Mouse (Mus musculus): ENCODE measurements around the gene Fhit. TPM values are rescaled to one million over a fixed set of nuclear protein-coding genes. Genes with fewer than 3 reads are reported as not detected.

Fhit gene
- polyA plus RNA-seq, 1 experiment from 2014 or later, result 1.7 TPM

DNA sequence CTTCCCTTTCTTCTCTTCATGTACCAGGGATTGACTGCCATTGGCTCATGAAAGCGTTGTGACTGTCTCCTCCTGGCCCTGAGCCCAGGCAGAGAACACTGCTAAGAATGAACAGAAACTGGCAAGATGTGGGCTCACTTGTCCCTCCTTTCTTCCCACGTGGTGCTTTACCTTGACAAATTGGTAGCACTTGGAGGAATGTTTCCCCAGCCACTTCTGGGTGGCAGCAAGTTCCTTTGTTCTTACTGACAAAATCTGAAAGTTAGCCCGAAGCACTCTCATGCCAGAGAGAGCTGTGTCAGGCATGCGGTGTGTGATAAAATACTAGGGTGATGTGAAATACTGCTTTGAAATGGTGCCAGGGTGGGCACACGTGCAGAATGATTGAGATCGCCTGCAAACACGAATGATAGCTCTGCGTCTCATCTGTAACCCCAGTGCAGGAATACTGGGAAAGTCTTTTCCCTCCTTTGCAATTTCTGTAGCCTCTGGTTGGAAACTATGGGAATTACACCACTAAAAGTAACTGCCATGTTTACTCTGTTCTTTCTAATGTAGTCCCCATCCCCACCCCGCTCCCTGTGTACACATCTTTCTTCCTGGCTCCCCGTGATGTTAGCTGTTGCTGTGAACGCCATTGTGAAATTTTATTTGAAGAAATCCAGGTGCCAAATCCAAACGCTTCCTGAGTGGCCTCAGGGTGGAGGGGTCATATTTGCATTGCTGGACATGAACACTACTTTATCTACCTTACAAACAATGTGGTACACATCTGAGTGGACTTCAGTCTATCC, 1555.1 kb downstream of the Fhit start:
- no peaks in the 10 kb centered on the region for H3K27me3 ChIP-seq (ENCODE audit: control insufficient read depth, insufficient read depth, low read length)
- WGBS, result 74% methylated on average over 12 of the region's 12 CpGs
- no peaks in the 10 kb centered on the region for H3K9me3 ChIP-seq (ENCODE audit: control insufficient read depth, low read length)
- H3K9ac ChIP-seq (ENCODE audit: low read length), result no peak overlapping the region
- no peak for DNase-seq (ENCODE audit: low spot score)
- H3K4me1 ChIP-seq (ENCODE audit: control insufficient read depth, insufficient read depth, low read length), result no peaks in the 10 kb centered on the region
- H3K4me2 ChIP-seq (ENCODE audit: low read depth, severe bottlenecking), result no peak overlapping the region
- no peak overlapping the region for H3K4me3 ChIP-seq (ENCODE audit: low read depth, low read length)
- no peak for ATAC-seq (ENCODE audit: insufficient number of reproducible peaks, low FRiP score, low TSS enrichment, low read depth)
- H3K36me3 ChIP-seq (ENCODE audit: control insufficient read depth, insufficient read depth, low read length), result no peaks in the 10 kb centered on the region
- H3K27ac ChIP-seq (replicated peaks; ENCODE audit: low read depth, low read length), result no peak overlapping the region

GRCm38 (mm10) chr14:9600271-9600670, 1561.6 kb downstream of the Fhit start:
- DNase-seq (ENCODE audit: low spot score) (no peak), ATAC-seq (ENCODE audit: insufficient number of reproducible peaks, low FRiP score, low TSS enrichment, low read depth) (no peak)
- Histone ChIP-seq H3K4me2 (ENCODE audit: low read depth, severe bottlenecking) (no peak overlapping the region), H3K36me3 (ENCODE audit: control insufficient read depth, insufficient read depth, low read length) (no peaks in the 10 kb centered on the region), H3K9me3 (ENCODE audit: control insufficient read depth, low read length) (no peaks in the 10 kb centered on the region), H3K27me3 (ENCODE audit: control insufficient read depth, insufficient read depth, low read length) (no peaks in the 10 kb centered on the region), H3K27ac (replicated peaks; ENCODE audit: low read depth, low read length) (no peak overlapping the region), H3K9ac (ENCODE audit: low read length) (no peak overlapping the region), H3K4me3 (ENCODE audit: low read depth, low read length) (no peak overlapping the region), H3K4me1 (ENCODE audit: control insufficient read depth, insufficient read depth, low read length) (no peaks in the 10 kb centered on the region)

- WGBS, result 16% methylated on average over 5 of the region's 5 CpGs
These were observed 1564.3 kb downstream of the Fhit start for GRCm38 (mm10) chr14:9597460-9597977.

GRCm38 (mm10) chr14:9589121-9589520, 1572.7 kb downstream of the Fhit start:
- no peaks in the 10 kb centered on the region for H3K9me3 ChIP-seq (ENCODE audit: control insufficient read depth, low read length)
- WGBS, result 84% methylated on average over 1 of the region's 1 CpGs

More at GRCm38 (mm10) chr14:9597460-9597977, 1564.3 kb downstream of the Fhit start:
- no peak overlapping the region for H3K4me2 ChIP-seq (ENCODE audit: low read depth, severe bottlenecking)
- no peak overlapping the region for H3K9ac ChIP-seq (ENCODE audit: low read length)
- H3K4me1 ChIP-seq (ENCODE audit: control insufficient read depth, insufficient read depth, low read length), result no peaks in the 10 kb centered on the region
- no peaks in the 10 kb centered on the region for H3K9me3 ChIP-seq (ENCODE audit: control insufficient read depth, low read length)
- DNase-seq (ENCODE audit: low spot score), result no peak
- no peak overlapping the region for H3K4me3 ChIP-seq (ENCODE audit: low read depth, low read length)
- H3K36me3 ChIP-seq (ENCODE audit: control insufficient read depth, insufficient read depth, low read length), result no peaks in the 10 kb centered on the region
- ATAC-seq (ENCODE audit: insufficient number of reproducible peaks, low FRiP score, low TSS enrichment, low read depth), result no peak
- no peak overlapping the region for H3K27ac ChIP-seq (replicated peaks; ENCODE audit: low read depth, low read length)
- H3K27me3 ChIP-seq (ENCODE audit: control insufficient read depth, insufficient read depth, low read length), result no peaks in the 10 kb centered on the region

DNA sequence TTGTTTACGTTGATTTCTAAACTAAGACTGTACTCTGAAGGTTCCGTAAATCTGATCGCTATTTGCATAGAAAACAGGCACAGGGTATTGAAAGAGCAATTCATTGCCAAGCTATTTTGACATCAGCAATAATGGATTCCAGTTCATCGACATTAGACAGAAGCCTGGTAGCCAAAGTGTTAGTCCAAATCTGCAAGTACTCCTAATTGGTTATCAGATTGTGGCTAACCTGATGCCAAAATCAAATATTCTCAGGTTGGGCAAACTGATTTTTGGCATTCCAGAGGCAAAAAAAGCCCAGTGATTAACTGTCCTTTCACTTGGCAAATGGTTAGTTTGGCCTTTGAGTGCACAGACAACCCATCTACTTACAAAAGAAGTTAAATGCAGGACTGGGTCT, 1573.9 kb downstream of the Fhit start:
- Histone ChIP-seq H3K9ac (ENCODE audit: low read length) (no peak overlapping the region), H3K27me3 (ENCODE audit: control insufficient read depth, insufficient read depth, low read length) (no peaks in the 10 kb centered on the region), H3K4me2 (ENCODE audit: low read depth, severe bottlenecking) (no peak overlapping the region), H3K36me3 (ENCODE audit: control insufficient read depth, insufficient read depth, low read length) (no peaks in the 10 kb centered on the region), H3K4me3 (ENCODE audit: low read depth, low read length) (no peak overlapping the region), H3K27ac (replicated peaks; ENCODE audit: low read depth, low read length) (no peak overlapping the region), H3K9me3 (ENCODE audit: control insufficient read depth, low read length) (no peaks in the 10 kb centered on the region), H3K4me1 (ENCODE audit: control insufficient read depth, insufficient read depth, low read length) (no peaks in the 10 kb centered on the region)
- ATAC-seq (ENCODE audit: insufficient number of reproducible peaks, low FRiP score, low TSS enrichment, low read depth) (no peak), DNase-seq (ENCODE audit: low spot score) (no peak)
- WGBS, result 88% methylated on average over 4 of the region's 4 CpGs

More at GRCm38 (mm10) chr14:9589121-9589520, 1572.7 kb downstream of the Fhit start:
- Histone ChIP-seq H3K4me2 (ENCODE audit: low read depth, severe bottlenecking) (no peak overlapping the region), H3K36me3 (ENCODE audit: control insufficient read depth, insufficient read depth, low read length) (no peaks in the 10 kb centered on the region), H3K27me3 (ENCODE audit: control insufficient read depth, insufficient read depth, low read length) (no peaks in the 10 kb centered on the region), H3K27ac (replicated peaks; ENCODE audit: low read depth, low read length) (no peak overlapping the region), H3K4me3 (ENCODE audit: low read depth, low read length) (no peak overlapping the region), H3K9ac (ENCODE audit: low read length) (no peak overlapping the region), H3K4me1 (ENCODE audit: control insufficient read depth, insufficient read depth, low read length) (no peaks in the 10 kb centered on the region)
- ATAC-seq (ENCODE audit: insufficient number of reproducible peaks, low FRiP score, low TSS enrichment, low read depth) (no peak), DNase-seq (ENCODE audit: low spot score) (no peak)

DNA sequence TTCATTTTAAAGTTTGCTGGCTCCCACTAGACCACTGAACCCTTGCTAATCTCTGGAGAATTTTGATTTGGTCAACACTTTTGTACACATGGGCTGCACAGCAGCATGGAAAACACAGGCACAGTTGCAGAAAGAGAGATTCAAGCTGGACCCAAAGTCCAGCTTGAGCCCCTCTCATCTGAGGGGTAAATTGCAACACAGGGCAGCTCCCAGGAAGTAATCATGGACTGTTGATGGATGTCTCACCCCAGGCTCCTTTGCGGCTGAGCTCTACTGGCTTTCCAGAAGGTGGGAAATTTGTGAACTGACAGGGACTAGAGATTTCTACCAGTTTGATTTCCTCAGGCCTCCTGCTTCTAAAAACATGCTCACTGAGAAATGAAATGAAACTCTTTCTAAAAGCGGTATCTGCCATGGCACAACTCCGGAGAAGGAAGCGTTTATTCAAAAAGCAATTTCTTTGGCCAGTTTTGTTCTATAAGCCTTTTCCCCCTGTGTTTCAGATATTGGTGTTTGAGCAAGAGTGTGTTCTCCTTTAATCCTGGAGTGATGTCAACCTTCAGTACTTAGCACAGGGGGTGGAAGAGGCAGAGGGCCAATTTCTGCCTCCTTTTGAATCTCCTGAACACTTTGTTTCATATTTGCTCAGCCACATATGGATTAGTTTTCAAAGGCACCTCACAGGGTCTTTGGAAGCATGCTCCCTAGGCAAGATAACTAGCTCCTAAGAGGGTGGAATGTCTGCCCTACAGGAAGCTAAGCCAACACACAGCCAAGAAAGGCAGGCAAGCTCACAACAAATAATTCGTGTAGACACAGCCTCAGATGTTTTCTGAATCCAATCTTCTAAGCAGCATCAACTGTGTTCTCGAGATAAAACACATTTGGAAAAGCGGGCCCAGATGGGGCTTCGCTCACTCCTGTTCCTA, 1578.3 kb downstream of the Fhit start:
- ATAC-seq (ENCODE audit: insufficient number of reproducible peaks, low FRiP score, low TSS enrichment, low read depth) (no peak), DNase-seq (ENCODE audit: low spot score) (no peak)
- 86% methylated on average over 8 of the region's 8 CpGs for WGBS
- no peak overlapping the region for H3K9ac ChIP-seq (ENCODE audit: low read length)
- H3K27me3 ChIP-seq (ENCODE audit: control insufficient read depth, insufficient read depth, low read length), result no peaks in the 10 kb centered on the region
- H3K27ac ChIP-seq (replicated peaks; ENCODE audit: low read depth, low read length), result no peak overlapping the region
- no peak overlapping the region for H3K4me2 ChIP-seq (ENCODE audit: low read depth, severe bottlenecking)
- H3K4me3 ChIP-seq (ENCODE audit: low read depth, low read length), result no peak overlapping the region
- H3K36me3 ChIP-seq (ENCODE audit: control insufficient read depth, insufficient read depth, low read length), result no peaks in the 10 kb centered on the region
- H3K4me1 ChIP-seq (ENCODE audit: control insufficient read depth, insufficient read depth, low read length), result no peaks in the 10 kb centered on the region
- no peaks in the 10 kb centered on the region for H3K9me3 ChIP-seq (ENCODE audit: control insufficient read depth, low read length)

DNA sequence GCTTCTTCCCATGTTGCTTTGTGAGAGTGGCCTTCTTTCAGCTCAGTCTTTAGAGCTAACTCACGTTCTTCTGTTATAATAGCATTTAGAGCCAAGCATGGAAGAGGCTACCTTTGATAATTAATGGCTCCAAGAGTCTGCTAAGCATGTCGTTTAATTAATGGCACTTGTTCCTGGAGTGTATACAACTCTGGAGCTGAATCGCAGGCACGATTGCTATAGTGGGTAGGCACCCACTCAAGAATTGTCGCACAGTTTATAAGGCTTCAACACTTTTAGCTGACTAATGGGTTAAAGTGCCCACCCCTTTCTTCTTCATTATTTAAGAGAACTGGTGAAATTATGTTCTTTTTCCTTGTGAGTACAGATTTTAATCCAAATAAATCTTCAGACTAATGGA, 1605.5 kb downstream of the Fhit start:
- WGBS, result 57% methylated on average over 5 of the region's 5 CpGs

GRCm38 (mm10) chr14:9555807-9556206, 1606.0 kb downstream of the Fhit start:
- peak; percentile 25 for DNase-seq (ENCODE audit: low spot score)
- no peak overlapping the region for H3K27ac ChIP-seq (replicated peaks; ENCODE audit: low read depth, low read length)

More for the DNA sequence above, 1605.5 kb downstream of the Fhit start:
- ATAC-seq (ENCODE audit: insufficient number of reproducible peaks, low FRiP score, low TSS enrichment, low read depth) (no peak), DNase-seq (ENCODE audit: low spot score) (peak; percentile 3)
- Histone ChIP-seq H3K27ac (replicated peaks; ENCODE audit: low read depth, low read length) (no peak overlapping the region), H3K4me3 (ENCODE audit: low read depth, low read length) (no peak overlapping the region), H3K4me1 (ENCODE audit: control insufficient read depth, insufficient read depth, low read length) (peaks cover 7% of the 10 kb centered on the region; the same call in 1 of the 2 replicates), H3K9ac (ENCODE audit: low read length) (no peak overlapping the region), H3K27me3 (ENCODE audit: control insufficient read depth, insufficient read depth, low read length) (no peaks in the 10 kb centered on the region), H3K4me2 (ENCODE audit: low read depth, severe bottlenecking) (no peak overlapping the region), H3K36me3 (ENCODE audit: control insufficient read depth, insufficient read depth, low read length) (no peaks in the 10 kb centered on the region), H3K9me3 (ENCODE audit: control insufficient read depth, low read length) (no peaks in the 10 kb centered on the region)

More at GRCm38 (mm10) chr14:9555807-9556206, 1606.0 kb downstream of the Fhit start:
- Histone ChIP-seq H3K4me3 (ENCODE audit: low read depth, low read length) (no peak overlapping the region), H3K36me3 (ENCODE audit: control insufficient read depth, insufficient read depth, low read length) (no peaks in the 10 kb centered on the region), H3K27me3 (ENCODE audit: control insufficient read depth, insufficient read depth, low read length) (no peaks in the 10 kb centered on the region), H3K9ac (ENCODE audit: low read length) (no peak overlapping the region), H3K9me3 (ENCODE audit: control insufficient read depth, low read length) (no peaks in the 10 kb centered on the region), H3K4me2 (ENCODE audit: low read depth, severe bottlenecking) (no peak overlapping the region), H3K4me1 (ENCODE audit: control insufficient read depth, insufficient read depth, low read length) (peaks cover 7% of the 10 kb centered on the region; the same call in 1 of the 2 replicates)
- WGBS, result 32% methylated on average over 6 of the region's 6 CpGs
- no peak for ATAC-seq (ENCODE audit: insufficient number of reproducible peaks, low FRiP score, low TSS enrichment, low read depth)

Data from limb, embryonic 11.5 days (tissue).